Mouse (Mus musculus) urinary bladder, adult 2 months (tissue): ENCODE results near the gene Lrrtm4. TPM values are rescaled to one million over a fixed set of nuclear protein-coding genes. Genes with fewer than 3 reads are reported as not detected.

Experiments
- DNase-seq: peaks from one replicate; pipeline ENCODE4 v3.0.0; 2022; ENCODE audit warnings: low spot score
- polyA plus RNA-seq: library from polyadenylated mRNA; depleted of rRNA; stranded (reverse); fragments of >200 nt; gene quantifications from 2 replicates; pipeline ENCODE4 v1.2.3, GENCODE M21; 2012

The Lrrtm4 gene
- polyA plus RNA-seq, 1 experiment, result 0.11 TPM

DNA sequence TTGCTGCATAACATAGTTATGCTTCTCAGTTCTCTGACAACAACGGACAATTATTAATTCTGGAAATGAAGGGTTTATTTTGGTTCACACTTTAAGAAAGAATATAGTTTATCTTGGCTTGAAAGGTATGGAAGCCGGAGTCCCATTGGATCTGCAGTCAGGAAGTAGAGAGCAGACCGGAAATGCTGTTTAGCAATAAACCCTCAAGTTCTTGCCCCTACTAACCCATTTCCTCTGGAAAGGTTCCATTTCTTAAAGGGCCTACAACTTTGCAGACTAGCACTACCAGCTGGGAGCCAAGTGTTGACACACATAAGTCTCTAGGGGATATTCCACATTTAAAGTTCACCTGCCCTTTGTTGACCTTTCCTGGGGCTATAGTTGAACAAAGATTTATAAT lies 309.7 kb downstream of the Lrrtm4 start:
- no peak for DNase-seq

DNA sequence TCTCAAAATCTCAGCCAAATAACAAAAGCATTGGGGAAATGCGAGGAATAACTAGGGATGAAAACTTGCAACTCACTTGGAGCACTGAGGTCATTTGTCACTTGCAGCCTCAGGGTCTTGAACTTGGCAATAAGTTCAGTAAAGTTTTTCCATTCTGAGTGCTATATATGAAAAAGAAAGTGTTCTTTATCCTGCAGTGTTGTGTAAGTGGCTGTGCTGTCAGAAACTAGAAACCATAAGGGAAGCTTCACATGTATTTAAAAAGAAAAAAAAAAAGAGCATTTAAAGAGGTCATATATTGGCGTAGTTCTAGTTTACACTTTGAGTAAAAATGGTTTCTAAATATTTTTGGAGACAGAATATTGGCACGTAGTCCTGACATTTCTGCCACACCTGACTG lies 313.1 kb downstream of the Lrrtm4 start:
- no peak for DNase-seq

DNA sequence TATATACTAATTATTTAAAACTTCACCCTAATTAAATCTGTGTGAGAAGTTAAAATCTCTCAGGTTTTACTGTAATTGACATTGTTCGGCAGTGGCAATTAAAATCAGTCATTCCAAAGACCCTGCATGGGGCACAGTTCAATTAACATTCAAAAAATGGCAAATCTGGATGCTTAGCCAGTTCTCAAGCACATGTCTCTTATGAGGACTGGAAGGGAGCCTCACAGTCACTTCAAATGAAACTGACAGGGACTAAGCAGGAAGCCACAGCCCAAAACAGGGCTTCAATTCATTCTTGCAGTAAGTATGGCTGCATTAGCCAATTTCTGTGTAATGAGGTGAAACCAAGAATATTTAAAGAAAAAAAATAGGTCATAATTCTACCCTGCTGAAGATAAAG lies 333.6 kb downstream of the Lrrtm4 start:
- no peak for DNase-seq

DNA sequence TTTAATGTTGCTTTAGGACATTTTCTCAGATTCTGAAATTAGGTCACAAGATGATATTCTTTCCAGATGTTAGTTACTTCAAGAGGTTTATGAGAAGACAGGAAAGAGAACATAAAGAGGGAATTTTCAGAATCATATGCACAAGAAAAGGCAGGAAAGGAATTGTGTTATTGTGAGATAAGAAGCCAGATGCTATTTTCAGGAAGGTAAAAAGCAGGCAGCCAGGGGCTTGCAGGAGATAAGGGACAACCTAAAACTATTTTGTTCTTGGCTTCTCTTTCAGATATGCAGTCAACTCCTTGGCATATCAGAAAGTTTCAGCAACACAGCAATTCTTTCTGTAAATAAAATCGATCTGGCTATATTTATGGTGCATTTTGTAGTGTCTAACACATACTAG lies 338.4 kb downstream of the Lrrtm4 start:
- no peak for DNase-seq

DNA sequence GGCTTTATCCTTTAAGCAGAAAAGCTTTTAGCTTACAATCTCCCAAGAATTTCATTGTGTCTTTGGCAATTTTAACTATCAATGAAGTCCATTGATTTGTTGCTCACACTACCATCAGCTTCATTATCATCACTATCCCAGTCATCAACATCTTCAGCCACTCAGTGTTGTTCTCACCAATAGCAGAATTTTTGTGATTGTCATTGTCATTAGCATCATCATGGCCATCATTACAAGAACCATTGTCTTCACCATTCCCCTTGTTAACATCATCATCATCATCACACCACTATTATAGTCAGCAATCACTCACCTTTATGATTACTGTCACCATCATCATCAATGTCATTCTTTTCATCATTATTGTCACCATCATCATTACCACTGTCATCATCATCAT lies 344.9 kb downstream of the Lrrtm4 start:
- DNase-seq, result no peak

DNA sequence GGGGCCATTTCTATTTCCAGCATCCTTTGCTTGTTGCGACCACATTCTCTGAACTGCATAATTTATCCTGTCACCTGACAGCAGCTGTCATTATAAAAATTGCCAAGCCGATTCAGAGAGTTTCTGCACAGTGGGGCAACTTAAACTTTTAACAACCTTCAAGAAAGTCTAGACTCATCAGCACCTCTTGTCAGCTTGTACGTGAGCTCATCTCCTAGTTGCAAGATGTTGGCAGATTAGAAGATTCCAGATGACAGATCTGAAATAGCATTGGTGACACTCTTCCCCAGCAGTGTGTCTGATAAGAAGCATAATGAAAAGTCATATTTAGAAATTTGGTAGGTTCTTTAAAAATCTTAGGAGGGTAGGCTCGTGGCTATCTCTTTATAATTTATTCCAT lies 347.9 kb downstream of the Lrrtm4 start:
- DNase-seq, result no peak

DNA sequence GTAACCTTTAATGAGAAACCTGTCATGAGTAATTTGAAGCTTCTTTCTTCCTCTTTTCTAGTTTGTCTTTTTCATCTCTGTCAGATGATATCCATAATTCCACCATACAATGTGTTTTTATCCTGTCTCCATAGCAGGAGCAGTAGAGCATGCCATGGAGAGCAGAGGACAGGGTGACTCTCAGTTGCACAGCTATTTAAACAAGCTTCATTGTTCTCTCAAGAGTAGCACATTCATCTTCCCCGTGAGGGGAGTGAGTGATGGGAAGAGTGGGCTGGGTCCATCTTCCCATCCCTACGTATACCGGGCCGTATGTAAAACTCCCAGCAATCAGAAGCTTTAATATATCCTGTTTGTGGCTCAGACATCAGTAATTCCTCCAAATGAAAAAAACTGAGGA lies 370.9 kb downstream of the Lrrtm4 start:
- no peak for DNase-seq

DNA sequence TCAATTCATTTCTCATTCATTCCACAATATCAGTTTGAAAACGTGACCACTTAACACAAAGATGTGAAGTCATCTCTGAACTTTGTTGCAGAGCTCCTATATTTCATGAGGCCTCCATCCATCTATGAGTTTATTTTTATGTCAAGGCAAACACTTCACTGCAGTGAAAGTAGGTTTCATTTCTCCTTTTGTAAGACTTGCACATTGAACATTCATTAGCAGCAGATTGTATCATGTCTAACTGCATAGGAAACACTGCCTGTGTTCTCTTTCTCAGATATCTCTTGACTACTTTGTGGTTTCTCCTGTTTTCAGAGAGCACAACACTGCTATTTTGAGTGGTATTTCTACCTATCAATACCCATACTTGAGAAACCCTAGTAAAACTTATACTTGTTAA lies 388.1 kb downstream of the Lrrtm4 start:
- DNase-seq, result no peak

DNA sequence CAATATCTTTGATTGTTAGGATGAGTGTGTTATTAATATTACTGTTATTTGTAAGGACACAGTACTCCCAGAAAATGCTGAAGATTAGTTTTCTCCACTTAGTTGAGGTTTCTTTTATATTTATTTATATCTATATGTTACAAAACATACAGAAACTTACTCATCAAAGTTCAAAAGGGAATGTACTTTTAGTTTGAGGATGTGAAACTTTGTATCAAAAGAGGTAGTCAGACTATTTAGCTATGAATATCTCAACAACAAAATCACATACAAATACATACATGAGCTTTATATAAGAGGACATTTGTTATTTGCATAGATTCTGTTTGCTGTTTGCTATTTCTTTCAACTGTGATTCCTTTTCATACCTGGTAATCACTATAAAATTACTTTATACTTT lies 421.5 kb downstream of the Lrrtm4 start:
- DNase-seq, result no peak

DNA sequence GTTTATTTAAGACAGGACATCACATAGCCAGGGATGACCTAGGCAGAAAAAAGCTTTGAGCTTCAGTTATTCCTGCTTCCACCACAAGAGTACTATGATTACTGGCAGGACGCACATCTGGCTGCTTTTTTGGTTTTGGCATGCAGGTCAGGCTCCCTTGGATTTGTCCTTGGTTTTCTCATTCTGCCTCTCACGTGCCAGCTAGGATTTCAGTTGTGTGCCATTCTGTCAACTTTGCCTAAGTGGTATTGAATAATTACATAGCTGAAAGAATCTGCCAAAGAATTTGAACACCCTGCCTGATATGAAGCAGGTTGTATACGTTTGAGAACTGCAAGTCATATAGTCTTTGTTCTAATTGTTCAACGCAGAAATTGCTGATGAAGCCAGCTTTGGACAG lies 451.9 kb downstream of the Lrrtm4 start:
- no peak for DNase-seq

DNA sequence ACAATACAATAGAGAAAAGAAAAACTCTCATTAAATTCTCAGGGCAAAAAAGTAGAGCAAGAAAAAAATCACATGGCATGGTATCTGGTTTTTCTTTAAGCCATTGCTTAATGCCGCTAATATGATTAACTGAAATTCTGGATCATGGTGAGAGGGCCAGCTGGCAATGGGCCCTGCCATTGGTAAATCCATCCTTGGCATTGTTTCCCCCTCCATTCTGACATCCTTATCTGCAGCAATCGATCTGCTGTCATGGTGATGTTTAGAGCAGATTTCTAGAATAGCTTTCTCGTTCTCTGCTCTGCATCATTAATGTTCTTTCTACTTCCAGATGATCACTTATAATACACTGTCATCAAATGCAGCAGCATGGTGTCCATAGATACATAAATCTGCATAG lies 457.5 kb downstream of the Lrrtm4 start:
- no peak for DNase-seq

DNA sequence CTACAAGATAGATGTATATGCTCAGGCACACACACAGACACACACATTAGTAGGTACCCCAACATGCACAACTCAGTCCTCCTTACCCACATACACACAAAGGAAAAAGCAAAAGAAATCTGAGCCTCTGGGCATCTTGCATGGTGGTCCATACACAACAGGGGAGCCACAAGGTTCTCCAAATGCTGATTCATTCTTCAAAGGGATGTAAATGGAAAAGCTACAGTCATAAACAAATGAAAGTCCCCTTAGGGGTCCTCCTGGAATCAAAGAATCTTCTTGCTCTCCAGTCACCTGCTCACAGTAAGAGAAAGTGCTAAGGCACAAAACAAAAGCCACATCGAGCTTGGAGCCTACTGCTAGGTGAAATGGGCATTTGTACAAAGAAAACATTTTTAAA lies 526.3 kb downstream of the Lrrtm4 start:
- DNase-seq, result no peak

DNA sequence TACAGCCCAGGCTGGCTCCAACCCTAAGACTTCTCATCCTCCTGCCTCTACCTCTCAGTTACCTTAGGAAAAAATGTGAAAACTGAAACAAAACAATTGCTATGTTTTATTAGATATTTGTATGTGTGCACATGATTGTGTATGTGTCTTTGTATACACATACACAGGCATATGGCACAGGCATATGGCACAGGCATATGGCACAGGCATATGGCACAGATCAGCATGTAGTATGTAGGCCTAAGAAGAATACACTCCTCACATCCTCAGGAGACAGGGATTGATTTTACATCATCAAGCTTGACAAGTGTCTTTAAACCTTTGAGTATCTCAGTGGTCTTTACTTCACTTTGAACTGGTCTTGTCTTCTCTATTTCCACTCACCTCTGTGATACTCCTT lies 531.2 kb downstream of the Lrrtm4 start:
- DNase-seq, result no peak

DNA sequence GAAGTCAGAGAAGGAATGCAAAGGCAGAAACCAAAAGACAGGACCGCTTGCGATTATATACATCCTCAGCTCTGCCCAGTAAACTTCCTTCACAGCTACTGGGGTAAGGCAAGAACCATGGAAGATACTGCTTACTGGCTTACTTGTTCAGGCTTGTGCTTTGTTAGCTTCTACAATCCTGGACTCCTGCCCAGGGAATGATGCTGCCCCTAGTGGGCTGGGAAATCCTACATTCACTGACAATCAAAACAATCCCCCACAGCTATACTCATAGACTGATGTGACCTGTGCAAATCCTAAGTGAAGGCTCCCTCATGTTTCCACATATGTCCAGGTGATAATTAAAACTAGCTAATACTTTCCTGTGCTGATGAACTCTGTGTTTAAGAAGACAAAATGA lies 534.7 kb downstream of the Lrrtm4 start:
- no peak for DNase-seq

DNA sequence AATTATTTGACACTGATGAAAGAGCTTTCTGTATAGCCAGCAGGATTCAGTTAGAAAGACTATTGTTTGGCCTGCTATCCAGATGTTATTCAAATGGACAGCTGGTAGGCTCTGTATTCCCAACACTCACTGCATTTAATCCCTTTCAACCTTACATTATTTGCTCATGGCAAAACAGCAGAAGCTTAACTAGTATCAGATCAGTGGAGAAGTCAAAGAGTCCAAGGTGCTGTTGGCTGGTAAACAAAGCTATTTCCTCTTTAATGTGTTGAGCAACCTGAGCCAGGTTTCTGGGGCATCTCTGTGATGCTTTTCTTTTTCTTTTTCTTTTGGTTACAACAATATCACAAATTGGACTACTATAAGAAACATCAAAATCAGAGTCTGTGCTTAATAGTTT lies 536.3 kb downstream of the Lrrtm4 start:
- DNase-seq, result no peak

DNA sequence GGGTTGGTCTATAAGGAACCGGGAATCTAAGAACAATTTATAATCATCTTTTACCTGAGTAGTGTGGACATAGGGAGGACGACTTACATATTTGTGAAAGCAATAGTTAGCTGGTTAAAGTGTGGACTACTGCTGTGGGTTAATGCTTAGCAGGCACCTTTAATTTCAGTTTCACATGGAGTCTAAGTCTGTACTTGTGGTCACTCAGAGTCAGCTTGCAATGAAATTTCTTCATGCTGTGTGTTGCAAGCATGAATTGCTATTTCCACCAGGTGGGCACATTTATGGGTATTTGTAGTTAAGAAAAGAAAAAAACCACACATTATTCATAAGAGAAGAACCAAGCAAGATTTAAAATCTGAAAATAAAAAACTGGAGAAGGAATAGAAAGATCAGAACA lies 558.5 kb downstream of the Lrrtm4 start:
- DNase-seq, result no peak

DNA sequence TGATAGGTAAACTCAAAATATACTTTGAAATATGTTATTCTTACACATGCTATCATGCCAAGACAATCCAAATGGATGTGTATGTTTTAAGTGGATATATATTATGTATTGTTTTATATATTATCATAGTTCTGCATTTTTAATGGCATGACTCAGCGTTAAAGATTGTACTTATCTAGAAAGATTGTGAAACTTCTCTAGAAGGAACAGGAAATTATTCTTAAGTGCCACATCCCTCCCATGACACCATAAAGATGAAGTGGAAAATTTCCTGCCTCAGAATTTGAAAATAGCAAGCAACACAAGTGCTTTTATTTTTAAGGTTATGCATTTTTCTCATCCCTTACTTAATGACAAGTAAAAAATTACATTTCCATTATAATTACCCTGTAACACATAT lies 563.5 kb downstream of the Lrrtm4 start:
- DNase-seq, result no peak

DNA sequence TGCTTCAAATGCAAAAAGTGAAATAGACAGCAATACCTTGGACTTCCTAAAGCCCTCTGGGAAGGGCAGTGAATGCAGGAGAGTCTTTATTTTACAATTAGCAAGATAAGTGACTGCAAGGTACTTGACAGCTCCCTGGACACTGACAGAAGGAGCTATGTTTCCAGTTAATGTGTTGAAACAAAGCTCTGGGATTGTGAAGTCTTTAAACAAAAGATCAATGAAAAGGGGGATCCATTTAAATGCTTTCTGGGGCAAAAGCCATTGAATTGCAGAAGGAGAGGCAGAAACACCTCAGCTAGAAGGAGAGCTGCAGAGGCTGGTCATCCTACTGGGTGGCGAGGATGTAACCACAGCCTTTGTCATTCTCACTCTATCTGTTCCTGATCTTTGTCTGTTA lies 571.1 kb downstream of the Lrrtm4 start:
- DNase-seq, result no peak

DNA sequence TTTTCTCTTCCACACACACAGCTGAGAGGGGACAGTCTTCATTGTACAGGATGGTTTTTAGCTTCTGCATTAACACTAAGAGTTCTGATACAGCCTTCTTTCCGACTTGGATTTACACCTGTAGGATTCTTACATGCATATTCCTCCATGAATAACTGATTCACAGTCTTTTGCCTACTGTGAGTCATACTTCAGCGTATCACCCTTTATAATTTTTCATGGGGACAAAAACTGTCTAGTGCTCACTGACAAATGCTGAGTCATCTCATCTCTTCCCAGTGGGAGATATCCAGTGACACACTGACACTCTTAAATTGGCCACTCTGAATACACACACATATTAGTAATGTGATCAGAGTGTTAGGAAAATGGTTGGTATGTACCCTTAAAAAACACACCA lies 600.8 kb downstream of the Lrrtm4 start:
- no peak for DNase-seq

DNA sequence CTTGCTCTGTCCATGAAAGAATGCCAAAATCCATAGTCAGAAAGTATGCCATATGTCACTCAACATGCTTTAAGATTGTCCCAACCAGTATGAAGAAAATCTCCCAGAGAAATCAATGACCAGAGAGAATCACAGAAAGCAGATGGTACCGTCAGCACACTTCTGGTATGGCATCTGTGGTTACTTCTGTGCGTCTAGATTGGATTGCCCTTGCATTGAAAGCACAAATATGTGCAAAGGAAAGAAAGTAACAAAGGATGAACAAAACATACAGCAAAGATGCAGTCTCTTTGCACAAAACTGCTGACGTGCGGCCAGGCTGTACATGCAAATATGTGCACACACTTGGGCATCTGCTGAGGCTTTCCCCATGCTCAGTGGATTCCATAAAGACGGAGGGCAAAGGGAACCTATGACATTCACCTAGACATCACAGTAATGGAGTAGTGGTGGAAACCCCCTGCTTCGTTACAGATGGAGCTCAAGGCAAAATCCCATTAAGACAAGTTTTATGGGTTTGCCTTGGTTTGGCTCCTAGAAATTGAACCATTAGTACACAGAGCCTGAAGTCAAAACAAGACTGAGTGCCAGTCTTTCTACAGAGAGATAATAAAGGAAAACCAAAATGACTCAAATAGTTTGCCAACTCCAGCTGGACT lies 604.1 kb downstream of the Lrrtm4 start:
- no peak for DNase-seq

DNA sequence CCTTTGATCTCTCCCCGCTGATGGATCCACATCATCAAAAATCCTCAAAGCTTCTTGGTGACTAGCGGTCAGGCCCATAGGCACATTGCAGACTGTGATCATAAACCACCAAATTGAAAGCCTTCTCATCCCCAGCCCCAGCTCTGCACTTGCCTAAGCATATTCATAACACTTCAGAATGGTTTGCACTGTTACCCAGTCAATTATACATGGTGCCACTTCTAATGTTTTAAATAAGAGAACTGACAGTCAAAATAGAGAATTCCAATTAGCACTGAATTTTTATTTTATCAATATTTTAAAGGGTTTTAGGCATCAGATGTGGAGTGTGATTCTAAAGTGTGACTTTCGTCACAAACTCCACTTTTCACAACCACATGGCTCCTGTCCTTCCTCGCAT lies 606.8 kb downstream of the Lrrtm4 start:
- DNase-seq, result no peak

DNA sequence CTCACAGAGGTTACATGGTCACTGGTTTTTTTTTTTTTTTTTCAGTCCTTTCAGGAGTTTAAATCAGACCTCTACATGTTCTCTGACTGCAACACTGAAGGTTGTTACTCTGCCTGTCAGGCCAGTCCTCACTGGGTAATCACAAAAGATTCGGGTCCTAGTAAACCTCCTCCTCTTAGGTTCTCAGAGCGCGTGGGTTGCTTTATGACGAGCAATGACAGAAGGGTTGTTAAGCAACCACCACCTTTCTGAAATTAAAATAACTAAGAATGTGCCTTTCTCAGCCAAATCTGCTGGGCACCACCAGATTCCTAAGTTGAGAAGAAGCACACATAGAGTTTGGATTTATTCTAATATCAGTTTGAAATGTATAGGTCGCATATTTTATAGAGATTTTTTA lies 644.1 kb downstream of the Lrrtm4 start:
- DNase-seq, result no peak

DNA sequence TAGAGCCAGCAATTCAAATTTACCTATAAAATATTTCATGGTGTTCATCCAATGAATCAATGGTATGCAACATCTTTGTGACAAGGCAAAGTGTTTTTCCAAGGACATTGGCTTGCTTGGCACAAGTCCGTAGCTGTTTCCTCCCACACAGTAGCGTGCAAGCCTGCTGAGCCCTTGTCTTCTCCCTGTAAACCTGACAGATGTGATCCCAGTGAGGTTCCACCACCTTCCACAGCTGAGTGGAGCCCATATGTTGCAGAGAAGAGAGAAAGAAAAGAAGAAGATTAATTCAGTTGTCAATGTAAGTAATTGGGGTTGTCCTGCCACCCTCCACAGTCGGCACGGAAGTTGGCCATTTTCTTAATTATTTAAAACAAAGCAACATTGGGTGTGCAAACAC lies 645.4 kb downstream of the Lrrtm4 start:
- DNase-seq, result no peak

DNA sequence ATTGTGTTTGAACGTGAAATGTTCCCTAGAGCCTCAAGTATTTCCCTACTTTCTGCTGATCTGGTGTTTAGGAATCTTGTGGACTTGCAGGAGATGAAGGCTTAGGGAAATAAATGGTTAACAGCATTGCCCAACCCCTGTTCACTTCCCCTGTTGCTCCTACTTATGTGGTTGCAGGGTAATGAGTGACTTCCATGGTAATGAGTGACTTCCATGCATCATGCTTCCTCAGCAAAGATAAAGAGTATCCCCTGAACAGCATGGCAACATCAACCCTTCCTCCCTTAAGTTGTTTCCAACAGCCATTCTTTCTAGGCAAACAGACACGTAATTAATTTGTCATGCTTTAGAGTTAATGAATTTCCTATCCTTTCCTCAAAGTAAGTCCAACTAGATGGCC lies 685.5 kb downstream of the Lrrtm4 start:
- DNase-seq, result no peak

DNA sequence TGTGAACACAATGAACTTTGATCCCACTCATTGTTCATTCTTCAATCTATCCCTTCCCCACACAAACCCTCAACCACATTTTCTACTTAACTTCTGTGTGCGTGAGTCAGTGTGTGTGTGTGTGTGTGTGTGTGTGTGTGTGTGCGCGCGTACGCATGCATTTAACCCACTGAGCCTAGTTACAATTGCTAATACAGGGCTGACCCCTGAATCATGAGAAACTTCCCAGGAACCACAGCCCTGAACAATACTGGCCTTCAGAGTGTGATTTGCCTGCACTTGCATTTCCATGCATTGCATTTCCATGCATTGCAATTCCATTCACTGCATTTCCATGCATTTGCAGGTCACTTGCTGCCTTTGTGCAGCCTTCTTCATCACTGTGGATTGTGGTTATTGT lies 701.8 kb downstream of the Lrrtm4 start:
- DNase-seq, result no peak
